Mouse (Mus musculus) ES-E14 (cell line): ENCODE measurements around the gene Ceacam15.

ENCODE experiments used
- HCFC1 ChIP-seq: IDR thresholded peaks from 2 replicates; pipeline ENCODE4 v1.6.1; 2012; ENCODE audit warnings: low read length, inconsistent platforms, borderline replicate concordance; ENCODE audit not compliant: insufficient read depth
- MAFK ChIP-seq: IDR thresholded peaks from 2 replicates; pipeline ENCODE4 v1.6.1; 2014; ENCODE audit warnings: mild to moderate bottlenecking, low read depth, low read length, inconsistent platforms; ENCODE audit not compliant: insufficient read depth
- ZNF384 ChIP-seq: IDR thresholded peaks from 2 replicates; pipeline ENCODE4 v1.6.1; 2012; ENCODE audit warnings: low read depth, low read length, inconsistent platforms

GRCm38 (mm10) chr7:16699042-16699441, 23.5 kb upstream of the Ceacam15 start:
- TF ChIP-seq MAFK (no peak), ZNF384 (no peak), HCFC1 (no peak)
